Mouse (Mus musculus) hindbrain, embryonic 16.5 days (tissue): ENCODE data around the gene Foxf1. TPM values are rescaled to one million over a fixed set of nuclear protein-coding genes. Genes with fewer than 3 reads are reported as not detected.

ENCODE experiments used
- ATAC-seq: fragments of 200-750 bp; cut with Nextera tagmentation; 2 replicates; pipeline ENCODE4 v1.8.0; 2017; ENCODE audit warnings: moderate TSS enrichment, moderate library complexity
- H3K27ac ChIP-seq: fragments of 300-500 bp; sonication (generic); 2 replicates; pipeline ENCODE4 v1.5.1; 2014; ENCODE audit warnings: low read depth, mild to moderate bottlenecking, control low read depth, low read length, moderate library complexity
- H3K27me3 ChIP-seq: fragments of 300-500 bp; sonication (generic); replicated peaks from 2 replicates; pipeline ENCODE4 v1.6.1; 2014; ENCODE audit warnings: low read length; ENCODE audit not compliant: control insufficient read depth, insufficient read depth
- H3K36me3 ChIP-seq: fragments of 300-500 bp; sonication (generic); 2 replicates; pipeline ENCODE4 v1.6.1; 2014; ENCODE audit warnings: mild to moderate bottlenecking, low read length, moderate library complexity, mixed read lengths; ENCODE audit not compliant: control insufficient read depth, insufficient read depth
- H3K4me1 ChIP-seq: fragments of 300-500 bp; sonication (generic); 2 replicates; pipeline ENCODE4 v1.6.1; 2014; ENCODE audit warnings: low read depth, low read length; ENCODE audit not compliant: control insufficient read depth, insufficient read depth
- H3K4me2 ChIP-seq: fragments of 300-500 bp; sonication (generic); 2 replicates; pipeline ENCODE4 v1.6.1; 2014; ENCODE audit warnings: mild to moderate bottlenecking, low read length, control low read depth, moderate library complexity
- H3K4me3 ChIP-seq: fragments of 300-500 bp; sonication (generic); 2 replicates; pipeline ENCODE4 v1.5.1; 2014; ENCODE audit warnings: mild to moderate bottlenecking, low read length, control low read depth, moderate library complexity
- H3K9ac ChIP-seq: fragments of 300-500 bp; sonication (generic); 2 replicates; pipeline ENCODE4 v1.6.1; 2014; ENCODE audit warnings: low read depth, mild to moderate bottlenecking, control low read depth, low read length, moderate library complexity
- H3K9me3 ChIP-seq: fragments of 300-500 bp; sonication (generic); 2 replicates; pipeline ENCODE4 v1.6.1; 2014; ENCODE audit warnings: mild to moderate bottlenecking, low read length, moderate library complexity; ENCODE audit not compliant: control insufficient read depth
- WGBS: fragments of 180-500 bp; shearing (Covaris S2); extraction: QIAGEN DNeasy Blood & Tissue Kit; methylation state at CpG from one replicate; pipeline ENCODE4 v1.1.7; 2014; 5-methylcytosine and 5-hydroxymethylcytosine counted together
- polyA plus RNA-seq: library from polyadenylated mRNA; unstranded; fragments of >200 nt; fragmentation: Nextera tagmentation; extraction: Ambion mirVana; gene quantifications from 2 replicates; pipeline ENCODE4 v1.2.1, GENCODE M21; 2015

Gene Foxf1
- polyA plus RNA-seq = 1.1 and 1.3 TPM in 2 replicates

- Histone ChIP-seq H3K9ac (no peak within 1 kb of the TSS), H3K36me3 (no peaks in the 10 kb centered on the region), H3K4me2 (peak within 1 kb of the TSS; percentile 72), H3K9me3 (no peaks in the 10 kb centered on the region), H3K4me1 (peaks cover 22% of the 10 kb centered on the region), H3K27me3 (peaks cover 91% of the 10 kb centered on the region), H3K27ac (no peak within 1 kb of the TSS), H3K4me3 (peak within 1 kb of the TSS; percentile 38)
- ATAC-seq = no peak
- under 1% methylated on average over 64 of the region's 83 CpGs for WGBS
Measured at GRCm38 (mm10) chr8:121084210-121084951, at the start of gene Foxf1. Gene Foxf1 (plus strand): TSS chr8:121084386.

GRCm38 (mm10) chr8:121035611-121036010, 48.6 kb upstream of the Foxf1 start:
- H3K4me2 ChIP-seq = no peak overlapping the region
- H3K4me3 ChIP-seq = no peak overlapping the region
- no peak for ATAC-seq
- H3K4me1 ChIP-seq = no peaks in the 10 kb centered on the region
- 82% methylated on average over 8 of the region's 8 CpGs for WGBS
- no peaks in the 10 kb centered on the region for H3K9me3 ChIP-seq
- H3K27me3 ChIP-seq = no peaks in the 10 kb centered on the region
- no peak overlapping the region for H3K27ac ChIP-seq
- no peaks in the 10 kb centered on the region for H3K36me3 ChIP-seq
- no peak overlapping the region for H3K9ac ChIP-seq

GRCm38 (mm10) chr8:121043719-121044440, 40.3 kb upstream of the Foxf1 start:
- H3K27ac ChIP-seq = no peak overlapping the region
- 59% methylated on average over 19 of the region's 19 CpGs for WGBS
- 0 out of 2 replicates have a peak, but pooled peaks cover 2% of the 10 kb centered on the region for H3K27me3 ChIP-seq
- H3K36me3 ChIP-seq = no peaks in the 10 kb centered on the region
- no peak overlapping the region for H3K9ac ChIP-seq
- H3K9me3 ChIP-seq = no peaks in the 10 kb centered on the region
- ATAC-seq = no peak
- H3K4me3 ChIP-seq = no peak overlapping the region
- H3K4me1 ChIP-seq = no peaks in the 10 kb centered on the region
- H3K4me2 ChIP-seq = no peak overlapping the region

GRCm38 (mm10) chr8:121047441-121047840, 36.7 kb upstream of the Foxf1 start:
- H3K4me3 ChIP-seq = no peak overlapping the region
- no peaks in the 10 kb centered on the region for H3K9me3 ChIP-seq
- 0 out of 2 replicates have a peak, but pooled peaks cover 2% of the 10 kb centered on the region for H3K27me3 ChIP-seq
- ATAC-seq = no peak
- H3K36me3 ChIP-seq = no peaks in the 10 kb centered on the region
- H3K4me2 ChIP-seq = no peak overlapping the region
- H3K27ac ChIP-seq = no peak overlapping the region
- no peaks in the 10 kb centered on the region for H3K4me1 ChIP-seq
- no peak overlapping the region for H3K9ac ChIP-seq
- 79% methylated on average over 9 of the region's 9 CpGs for WGBS

GRCm38 (mm10) chr8:121058081-121058480, 26.1 kb upstream of the Foxf1 start:
- Histone ChIP-seq H3K4me1 (peaks cover 4% of the 10 kb centered on the region; the same call in 1 of the 2 replicates), H3K4me2 (no peak overlapping the region), H3K27ac (no peak overlapping the region), H3K9ac (no peak overlapping the region), H3K36me3 (no peaks in the 10 kb centered on the region), H3K9me3 (peaks cover 6% of the 10 kb centered on the region; the same call in 1 of the 2 replicates), H3K27me3 (no peaks in the 10 kb centered on the region), H3K4me3 (no peak overlapping the region)
- WGBS = 58% methylated on average over 9 of the region's 9 CpGs
- no peak for ATAC-seq

- no peak overlapping the region for H3K9ac ChIP-seq
- peaks cover 4% of the 10 kb centered on the region; the same call in 1 of the 2 replicates for H3K4me1 ChIP-seq
- no peak overlapping the region for H3K27ac ChIP-seq
- no peak overlapping the region for H3K4me3 ChIP-seq
- no peak overlapping the region for H3K4me2 ChIP-seq
- no peaks in the 10 kb centered on the region for H3K36me3 ChIP-seq
- peak; percentile 80 for ATAC-seq
- WGBS = 38% methylated on average over 7 of the region's 7 CpGs
- H3K9me3 ChIP-seq = peaks cover 6% of the 10 kb centered on the region; the same call in 1 of the 2 replicates
- H3K27me3 ChIP-seq = no peaks in the 10 kb centered on the region
Measured at GRCm38 (mm10) chr8:121059098-121059497, 25.1 kb upstream of the Foxf1 start.

GRCm38 (mm10) chr8:121062521-121062920, 21.7 kb upstream of the Foxf1 start:
- Histone ChIP-seq H3K27me3 (no peaks in the 10 kb centered on the region), H3K9ac (no peak overlapping the region), H3K4me1 (peaks cover 4% of the 10 kb centered on the region; the same call in 1 of the 2 replicates), H3K27ac (peak overlapping the region; percentile 36), H3K4me2 (no peak overlapping the region), H3K36me3 (no peaks in the 10 kb centered on the region), H3K4me3 (no peak overlapping the region), H3K9me3 (peaks cover 6% of the 10 kb centered on the region; the same call in 1 of the 2 replicates)
- no peak for ATAC-seq
- WGBS = 60% methylated on average over 6 of the region's 6 CpGs

GRCm38 (mm10) chr8:121063649-121064048, 20.5 kb upstream of the Foxf1 start:
- no peak for ATAC-seq
- H3K27ac ChIP-seq = no peak overlapping the region
- H3K4me3 ChIP-seq = no peak overlapping the region
- 30% methylated on average over 13 of the region's 13 CpGs for WGBS
- peaks cover 4% of the 10 kb centered on the region; the same call in 1 of the 2 replicates for H3K4me1 ChIP-seq
- H3K9ac ChIP-seq = no peak overlapping the region
- H3K9me3 ChIP-seq = peaks cover 6% of the 10 kb centered on the region; the same call in 1 of the 2 replicates
- no peaks in the 10 kb centered on the region for H3K36me3 ChIP-seq
- 0 out of 2 replicates have a peak, but pooled peaks cover 1% of the 10 kb centered on the region for H3K27me3 ChIP-seq
- H3K4me2 ChIP-seq = no peak overlapping the region

- H3K27me3 ChIP-seq = peaks cover 66% of the 10 kb centered on the region
- no peak for ATAC-seq
- peaks cover 3% of the 10 kb centered on the region for H3K9me3 ChIP-seq
- H3K4me3 ChIP-seq = no peak overlapping the region
- no peaks in the 10 kb centered on the region for H3K4me1 ChIP-seq
- no peak overlapping the region for H3K4me2 ChIP-seq
- no peaks in the 10 kb centered on the region for H3K36me3 ChIP-seq
- no peak overlapping the region for H3K9ac ChIP-seq
- H3K27ac ChIP-seq = no peak overlapping the region
- WGBS = 3% methylated on average over 12 of the region's 12 CpGs
Measured at GRCm38 (mm10) chr8:121071454-121071853, 12.7 kb upstream of the Foxf1 start.
